Mouse (Mus musculus): ENCODE data around the gene Mical3. TPM values are rescaled to one million over a fixed set of nuclear protein-coding genes. Genes with fewer than 3 reads are reported as not detected.

The Mical3 gene
- polyA plus RNA-seq, 1 experiment from 2014 or later: 20.7 TPM

DNA sequence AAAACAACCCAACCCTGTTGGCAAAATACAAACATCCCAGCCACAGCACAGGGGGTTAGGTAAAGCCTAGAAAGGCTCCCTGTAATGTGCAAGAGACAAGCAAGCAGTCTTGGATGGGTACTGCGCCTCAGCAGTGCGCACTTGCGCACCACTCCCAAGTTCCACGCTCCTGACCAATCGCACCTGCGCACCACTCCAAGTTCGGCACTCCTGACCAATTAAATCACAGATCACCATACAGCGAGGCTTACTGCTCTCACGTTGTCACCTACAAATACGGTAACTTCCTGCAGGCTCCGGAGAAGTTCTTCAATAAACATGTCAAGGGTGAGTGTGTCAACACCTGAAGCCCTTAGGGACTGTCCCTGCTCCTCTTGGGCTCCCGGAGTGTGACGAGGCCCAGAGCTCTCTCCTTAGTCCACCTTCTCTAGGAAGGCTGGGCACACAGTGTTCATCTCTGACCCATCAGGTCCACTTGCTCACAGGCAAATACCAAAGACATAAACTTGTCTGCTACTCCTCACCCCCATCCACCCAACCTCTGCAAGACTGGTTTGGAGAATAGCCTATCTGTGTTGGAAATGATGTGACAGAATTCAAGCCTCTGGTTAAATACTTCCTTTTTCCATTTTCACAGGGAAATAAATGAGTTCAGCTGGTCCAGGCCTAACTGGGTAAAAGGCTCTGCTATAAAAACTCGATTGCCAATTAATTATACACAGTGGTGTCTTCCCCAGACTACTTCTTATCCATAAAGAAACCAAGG is 27.2 kb downstream of the Mical3 start:
- Histone ChIP-seq H3K27me3 (no peaks in the 10 kb centered on the region), H3K4me2 (replicated peaks) (no peak overlapping the region), H3K4me1 (peaks cover 32% of the 10 kb centered on the region), H3K4me3 (no peak overlapping the region), H3K9ac (no peak overlapping the region), H3K9me3 (replicated peaks) (no peaks in the 10 kb centered on the region), H3K27ac (no peak overlapping the region), H3K36me3 (0 out of 2 replicates have a peak, but pooled peaks cover 3% of the 10 kb centered on the region)
- no peak for ATAC-seq (ENCODE audit: low FRiP score)
- 91% methylated on average over 14 of the region's 14 CpGs for WGBS

DNA sequence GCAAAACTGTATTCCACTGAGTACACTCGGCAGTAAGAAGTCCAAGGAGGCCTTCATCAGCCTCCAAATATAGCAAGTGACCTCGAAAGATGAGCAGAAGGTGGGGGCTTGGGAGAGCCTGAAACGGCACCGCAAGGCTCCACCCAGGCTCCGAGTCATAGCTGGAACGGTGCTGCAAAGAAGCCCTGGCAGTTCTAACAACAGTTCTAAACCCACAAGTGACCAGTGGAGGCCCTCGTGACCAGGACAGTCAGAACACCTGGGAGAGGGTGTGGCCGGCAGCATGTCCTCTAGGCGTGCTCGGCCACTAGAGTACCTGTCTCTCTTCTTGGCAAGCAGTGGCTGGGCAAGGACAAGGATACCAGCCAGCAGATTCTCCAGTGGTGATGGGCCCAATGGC is 27.9 kb downstream of the Mical3 start:
- no peaks in the 10 kb centered on the region for H3K9me3 ChIP-seq (replicated peaks)
- H3K27me3 ChIP-seq: no peaks in the 10 kb centered on the region
- no peak overlapping the region for H3K27ac ChIP-seq
- H3K4me1 ChIP-seq: peaks cover 33% of the 10 kb centered on the region
- 0 out of 2 replicates have a peak, but pooled peaks cover 3% of the 10 kb centered on the region for H3K36me3 ChIP-seq
- no peak overlapping the region for H3K4me3 ChIP-seq
- no peak overlapping the region for H3K4me2 ChIP-seq (replicated peaks)
- no peak for ATAC-seq (ENCODE audit: low FRiP score)
- 85% methylated on average over 10 of the region's 10 CpGs for WGBS
- H3K9ac ChIP-seq: no peak overlapping the region

DNA sequence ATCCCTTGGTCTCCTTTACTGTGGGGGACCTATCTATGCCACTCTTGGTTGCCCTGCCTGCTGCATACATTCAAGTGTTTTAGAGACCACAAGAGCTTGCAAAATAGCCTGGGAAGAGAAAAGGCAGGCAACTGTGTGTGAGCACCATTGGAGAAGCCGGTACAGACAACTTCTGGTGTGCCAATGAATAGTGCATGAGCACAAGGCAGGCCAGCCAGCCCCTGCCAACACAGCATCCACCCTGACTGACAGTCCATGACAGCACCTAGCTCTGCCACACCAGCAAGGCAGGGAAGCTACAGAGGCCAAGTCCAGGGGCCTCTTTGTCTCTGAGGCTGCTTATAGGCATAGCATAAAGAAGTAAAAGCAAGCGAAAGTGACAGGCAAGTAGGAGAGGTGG is 28.7 kb downstream of the Mical3 start:
- H3K27me3 ChIP-seq: no peaks in the 10 kb centered on the region
- H3K9me3 ChIP-seq (replicated peaks): no peaks in the 10 kb centered on the region
- no peak for ATAC-seq (ENCODE audit: low FRiP score)
- no peak overlapping the region for H3K9ac ChIP-seq
- H3K36me3 ChIP-seq: 0 out of 2 replicates have a peak, but pooled peaks cover 3% of the 10 kb centered on the region
- no peak overlapping the region for H3K4me3 ChIP-seq
- peaks cover 35% of the 10 kb centered on the region for H3K4me1 ChIP-seq
- H3K4me2 ChIP-seq (replicated peaks): no peak overlapping the region
- H3K27ac ChIP-seq: no peak overlapping the region
- WGBS: 83% methylated on average over 2 of the region's 2 CpGs

DNA sequence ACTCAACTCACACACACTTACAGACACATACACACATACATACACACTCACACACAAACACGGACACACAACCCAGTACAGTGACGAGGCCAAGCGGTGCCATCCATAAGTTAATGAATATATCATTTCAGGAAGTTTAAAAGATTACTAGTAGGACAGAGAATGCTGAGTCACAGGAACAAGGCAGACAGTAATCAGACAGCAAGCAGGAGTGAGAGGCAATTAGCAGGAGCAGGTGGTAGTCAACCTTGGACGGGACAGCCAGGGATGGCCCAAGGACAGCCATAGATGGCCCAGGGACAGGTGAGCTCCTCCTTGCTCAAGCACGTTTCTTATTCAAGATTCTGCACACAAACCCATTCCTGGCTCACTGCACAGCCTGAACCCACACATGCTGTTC is 29.6 kb downstream of the Mical3 start:
- Histone ChIP-seq H3K4me1 (peaks cover 41% of the 10 kb centered on the region), H3K9ac (no peak overlapping the region), H3K36me3 (0 out of 2 replicates have a peak, but pooled peaks cover 5% of the 10 kb centered on the region), H3K27me3 (no peaks in the 10 kb centered on the region), H3K9me3 (replicated peaks) (no peaks in the 10 kb centered on the region), H3K27ac (no peak overlapping the region), H3K4me3 (no peak overlapping the region), H3K4me2 (replicated peaks) (no peak overlapping the region)
- WGBS: 89% methylated on average over 5 of the region's 5 CpGs
- no peak for ATAC-seq (ENCODE audit: low FRiP score)

DNA sequence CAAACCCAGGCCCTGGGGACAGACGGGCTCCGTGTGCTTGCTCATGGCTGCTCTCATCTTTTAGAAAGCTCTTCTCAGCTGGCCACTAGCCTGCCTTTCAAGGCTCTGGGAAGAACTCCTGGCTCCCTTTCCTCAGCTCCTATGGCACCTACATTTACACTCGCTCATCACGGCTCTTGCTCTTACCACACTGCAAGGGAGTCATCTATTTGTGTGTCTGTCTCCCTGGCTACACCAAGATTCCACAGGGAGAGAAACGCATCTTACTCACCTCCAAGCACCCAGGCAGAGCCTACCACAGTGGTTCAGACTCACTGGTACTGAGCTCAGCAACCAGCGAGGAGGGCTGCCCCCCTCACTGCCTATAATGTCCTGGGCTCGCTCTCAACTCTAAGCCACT is 31.0 kb downstream of the Mical3 start:
- H3K9ac ChIP-seq: no peak overlapping the region
- no peaks in the 10 kb centered on the region for H3K27me3 ChIP-seq
- no peak overlapping the region for H3K4me3 ChIP-seq
- 90% methylated on average over 7 of the region's 7 CpGs for WGBS
- H3K36me3 ChIP-seq: 0 out of 2 replicates have a peak, but pooled peaks cover 5% of the 10 kb centered on the region
- no peak overlapping the region for H3K4me2 ChIP-seq (replicated peaks)
- H3K27ac ChIP-seq: no peak overlapping the region
- no peak for ATAC-seq (ENCODE audit: low FRiP score)
- no peaks in the 10 kb centered on the region for H3K9me3 ChIP-seq (replicated peaks)
- peaks cover 30% of the 10 kb centered on the region for H3K4me1 ChIP-seq

DNA sequence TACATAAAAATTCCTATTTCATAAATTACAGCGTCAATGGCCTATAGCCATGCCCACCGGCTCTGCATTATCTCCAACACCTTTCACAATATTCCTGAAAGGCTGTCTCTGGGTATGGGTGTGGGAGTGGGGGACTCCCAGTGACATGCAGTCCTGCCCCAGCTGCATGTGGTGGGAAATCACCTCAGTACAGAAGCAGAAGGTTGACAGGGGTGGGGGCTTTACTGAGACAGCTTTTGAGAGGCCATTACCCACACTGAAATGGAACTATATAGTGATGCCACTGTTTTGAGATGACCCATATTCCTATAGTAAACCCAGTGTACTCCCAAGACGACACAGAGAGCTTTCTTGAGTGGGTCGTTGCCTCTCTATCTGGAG is 31.6 kb downstream of the Mical3 start:
- no peak overlapping the region for H3K4me3 ChIP-seq
- no peak for ATAC-seq (ENCODE audit: low FRiP score)

DNA sequence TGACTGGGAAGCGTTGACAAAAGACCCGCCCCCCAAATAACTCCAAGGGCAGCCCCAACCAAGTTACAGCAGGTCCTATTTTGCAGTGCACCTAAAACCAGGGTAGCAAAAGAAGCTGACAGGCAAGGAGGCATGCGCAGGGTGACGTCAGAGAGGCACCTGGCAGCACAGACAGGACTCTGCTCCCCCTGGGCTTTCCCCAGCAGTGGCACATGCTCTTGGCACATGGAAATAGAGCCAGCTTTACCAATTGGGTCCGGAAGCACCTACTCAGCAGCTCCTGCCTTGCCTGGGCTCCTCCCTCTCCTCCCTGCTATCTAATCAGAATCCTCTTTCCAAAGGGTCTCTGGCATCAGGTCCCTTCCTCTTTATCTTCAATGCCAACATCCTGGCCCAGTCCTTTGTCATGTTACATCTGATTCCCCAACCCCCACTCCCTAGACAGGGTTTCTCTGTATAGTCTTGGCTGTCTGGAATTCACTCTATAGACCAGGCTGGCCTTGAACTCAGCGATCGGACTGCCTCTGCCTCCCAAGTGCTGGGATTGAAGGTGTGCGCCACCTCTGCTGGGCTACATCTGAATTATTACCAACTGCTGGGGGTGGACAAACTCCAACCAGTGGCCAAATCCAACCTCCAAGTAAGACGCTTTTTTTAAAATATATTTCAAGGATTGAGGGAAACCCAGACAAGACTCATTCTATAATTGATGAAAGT is 32.1 kb downstream of the Mical3 start:
- no peaks in the 10 kb centered on the region for H3K9me3 ChIP-seq (replicated peaks)
- WGBS: 74% methylated on average over 9 of the region's 9 CpGs
- peak overlapping the region; percentile 40; the same call in 1 of the 2 replicates for H3K27ac ChIP-seq
- peaks cover 30% of the 10 kb centered on the region for H3K4me1 ChIP-seq
- H3K4me3 ChIP-seq: no peak overlapping the region
- no peak for ATAC-seq (ENCODE audit: low FRiP score)
- 0 out of 2 replicates have a peak overlapping the region, but pooled peaks have one; percentile 1 for H3K4me2 ChIP-seq (replicated peaks)
- peak overlapping the region; percentile 35; the same call in 1 of the 2 replicates for H3K9ac ChIP-seq
- H3K27me3 ChIP-seq: no peaks in the 10 kb centered on the region
- H3K36me3 ChIP-seq: 0 out of 2 replicates have a peak, but pooled peaks cover 5% of the 10 kb centered on the region

More for the DNA sequence above, 31.6 kb downstream of the Mical3 start:
- Histone ChIP-seq H3K4me1 (peaks cover 30% of the 10 kb centered on the region), H3K36me3 (0 out of 2 replicates have a peak, but pooled peaks cover 5% of the 10 kb centered on the region), H3K4me2 (replicated peaks) (no peak overlapping the region), H3K9me3 (replicated peaks) (no peaks in the 10 kb centered on the region), H3K27me3 (no peaks in the 10 kb centered on the region), H3K9ac (no peak overlapping the region), H3K27ac (no peak overlapping the region)
- 88% methylated on average over 4 of the region's 4 CpGs for WGBS

DNA sequence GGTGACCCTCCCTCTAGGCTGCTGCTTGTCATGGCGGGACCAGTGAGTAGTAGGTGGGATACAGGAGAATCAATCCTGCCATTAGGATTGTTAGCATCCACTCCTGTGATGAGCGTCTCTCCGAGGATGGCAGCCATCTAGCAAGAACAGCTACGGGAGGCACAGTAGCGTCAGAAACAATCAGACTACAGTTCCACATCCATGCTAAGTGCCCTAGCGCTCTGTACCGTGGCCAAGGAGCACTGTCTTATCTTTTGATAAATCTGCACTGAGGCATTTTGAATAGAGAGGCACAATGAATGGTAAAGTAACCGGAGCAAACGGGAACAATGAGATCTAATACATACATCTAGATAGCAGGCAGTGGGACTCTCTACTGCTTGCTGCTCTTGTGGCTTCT is 32.7 kb downstream of the Mical3 start:
- Histone ChIP-seq H3K4me3 (no peak overlapping the region), H3K27ac (0 out of 2 replicates have a peak overlapping the region, but pooled peaks have one; percentile 40), H3K9me3 (replicated peaks) (no peaks in the 10 kb centered on the region), H3K4me1 (peaks cover 30% of the 10 kb centered on the region), H3K36me3 (0 out of 2 replicates have a peak, but pooled peaks cover 5% of the 10 kb centered on the region), H3K9ac (no peak overlapping the region), H3K4me2 (replicated peaks) (no peak overlapping the region), H3K27me3 (no peaks in the 10 kb centered on the region)
- ATAC-seq (ENCODE audit: low FRiP score): 0 out of 2 replicates have a peak, but pooled peaks have one; percentile 23
- WGBS: 48% methylated on average over 9 of the region's 9 CpGs

DNA sequence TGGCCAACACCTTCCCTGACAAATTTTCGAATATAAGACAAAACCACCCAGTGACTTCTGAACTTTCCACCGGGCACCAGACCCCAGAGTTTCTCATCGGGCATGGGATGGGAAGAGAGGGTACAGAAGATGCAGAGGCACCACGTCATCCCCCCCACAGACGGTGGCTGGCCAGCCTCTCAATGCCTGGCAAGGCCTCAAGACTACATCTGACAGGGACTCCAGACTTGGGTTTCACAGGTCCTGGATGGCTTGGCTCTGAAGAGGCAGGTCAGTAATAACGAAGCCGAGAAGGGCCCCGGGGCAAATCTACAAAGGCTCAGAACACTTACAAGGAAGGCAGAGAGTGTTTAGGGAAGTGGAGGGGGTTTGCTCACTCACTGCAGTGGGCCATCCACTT is 33.9 kb downstream of the Mical3 start:
- Histone ChIP-seq H3K4me3 (no peak overlapping the region), H3K27ac (no peak overlapping the region), H3K4me2 (replicated peaks) (no peak overlapping the region), H3K9me3 (replicated peaks) (no peaks in the 10 kb centered on the region), H3K27me3 (no peaks in the 10 kb centered on the region), H3K9ac (no peak overlapping the region), H3K36me3 (peaks cover 2% of the 10 kb centered on the region; the same call in 1 of the 2 replicates), H3K4me1 (peaks cover 30% of the 10 kb centered on the region)
- 85% methylated on average over 8 of the region's 8 CpGs for WGBS
- no peak for ATAC-seq (ENCODE audit: low FRiP score)

DNA sequence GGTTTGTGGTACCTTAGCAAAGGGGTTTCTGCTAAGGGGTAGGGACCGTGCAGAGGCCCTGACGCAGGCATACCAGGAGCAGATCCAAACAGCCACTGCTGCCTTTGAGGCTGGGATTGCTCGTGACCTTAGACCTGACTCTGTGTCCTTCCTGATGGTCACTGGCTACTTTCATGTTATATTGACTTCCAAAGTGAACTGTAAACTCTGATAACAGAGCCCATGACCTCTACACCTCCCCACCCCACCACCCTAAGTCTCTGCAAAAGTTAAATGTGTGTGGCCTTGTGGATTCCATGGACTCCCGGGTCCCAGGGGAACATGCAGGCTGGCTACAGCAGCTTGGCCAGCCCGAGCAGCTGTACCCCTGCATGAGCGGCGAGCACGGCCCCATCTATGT is 34.4 kb downstream of the Mical3 start:
- H3K4me2 ChIP-seq (replicated peaks): no peak overlapping the region
- H3K27ac ChIP-seq: no peak overlapping the region
- no peaks in the 10 kb centered on the region for H3K9me3 ChIP-seq (replicated peaks)
- ATAC-seq (ENCODE audit: low FRiP score): no peak
- H3K36me3 ChIP-seq: peaks cover 2% of the 10 kb centered on the region; the same call in 1 of the 2 replicates
- no peaks in the 10 kb centered on the region for H3K27me3 ChIP-seq
- no peak overlapping the region for H3K4me3 ChIP-seq
- no peak overlapping the region for H3K9ac ChIP-seq
- H3K4me1 ChIP-seq: peaks cover 30% of the 10 kb centered on the region
- 95% methylated on average over 8 of the region's 8 CpGs for WGBS

DNA sequence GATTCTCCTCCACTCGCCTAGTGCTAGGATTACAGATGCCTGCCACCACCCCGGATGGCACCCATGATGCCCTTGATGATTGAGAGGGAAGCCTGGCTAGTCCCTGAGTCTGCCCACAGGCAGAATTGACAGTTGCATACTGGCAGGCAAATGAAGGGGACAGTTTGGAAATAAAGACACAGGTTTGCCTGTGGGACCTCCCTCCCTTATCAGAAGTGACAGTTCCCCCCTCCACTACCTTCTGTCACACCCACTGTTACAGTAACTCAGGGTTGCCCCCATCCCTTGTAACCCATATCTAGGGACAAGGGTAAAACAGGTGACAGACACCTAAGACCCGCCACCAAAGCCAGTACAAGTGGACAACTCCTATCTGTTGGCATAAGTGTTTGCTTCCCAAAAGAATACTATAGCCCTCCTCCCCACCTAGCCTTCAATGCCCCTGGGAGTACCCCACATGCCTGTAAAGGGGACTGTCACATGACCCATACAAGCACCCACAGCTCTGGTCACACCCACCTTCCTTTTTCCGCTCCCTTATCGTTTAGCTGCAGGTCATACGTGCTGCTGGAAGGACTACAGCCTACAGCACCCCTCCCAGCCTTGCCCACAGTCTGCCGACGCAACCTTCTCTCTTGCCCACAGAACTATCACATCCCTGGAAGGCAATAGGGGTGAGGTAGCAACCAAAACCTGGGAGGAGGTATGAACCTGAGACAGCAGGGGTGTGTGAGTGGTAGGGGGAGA is 37.0 kb downstream of the Mical3 start:
- H3K27ac ChIP-seq: no peak overlapping the region
- H3K36me3 ChIP-seq: peaks cover 2% of the 10 kb centered on the region; the same call in 1 of the 2 replicates
- 89% methylated on average over 8 of the region's 8 CpGs for WGBS
- H3K4me3 ChIP-seq: no peak overlapping the region
- H3K9ac ChIP-seq: no peak overlapping the region
- H3K4me1 ChIP-seq: peaks cover 17% of the 10 kb centered on the region
- H3K27me3 ChIP-seq: no peaks in the 10 kb centered on the region
- H3K9me3 ChIP-seq (replicated peaks): no peaks in the 10 kb centered on the region
- no peak for ATAC-seq (ENCODE audit: low FRiP score)
- no peak overlapping the region for H3K4me2 ChIP-seq (replicated peaks)

DNA sequence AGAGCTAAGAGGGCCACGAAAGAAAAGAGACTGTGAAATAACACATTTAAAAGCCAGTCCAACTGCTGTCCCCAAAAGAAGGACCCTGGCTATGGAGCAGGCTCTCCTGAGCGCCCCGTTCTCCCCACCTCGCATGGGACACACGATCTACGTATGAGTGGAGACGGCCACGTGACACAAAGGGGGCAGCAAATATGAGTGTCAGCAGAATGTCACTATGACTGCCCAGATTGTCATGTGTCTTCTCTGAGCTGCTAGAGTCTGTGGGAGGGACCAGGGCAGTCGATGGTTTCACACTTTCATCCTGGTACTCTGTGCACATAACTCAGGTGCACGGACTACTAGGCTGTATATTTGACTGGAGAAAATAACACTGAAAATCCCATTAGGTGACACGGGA is 40.0 kb downstream of the Mical3 start:
- Histone ChIP-seq H3K4me3 (no peak overlapping the region), H3K27me3 (no peaks in the 10 kb centered on the region), H3K9ac (no peak overlapping the region), H3K9me3 (replicated peaks) (no peaks in the 10 kb centered on the region), H3K36me3 (no peaks in the 10 kb centered on the region; the same call in 1 of the 2 replicates), H3K27ac (no peak overlapping the region), H3K4me2 (replicated peaks) (no peak overlapping the region), H3K4me1 (peaks cover 15% of the 10 kb centered on the region)
- 94% methylated on average over 11 of the region's 11 CpGs for WGBS
- no peak for ATAC-seq (ENCODE audit: low FRiP score)

Data from hindbrain, embryonic 12.5 days (tissue).